Mouse (Mus musculus): ENCODE results near the gene Hist2h2ac.
"Not testable (repeated sequence)": the region's sequence is repeated elsewhere in the genome, so short reads cannot be mapped to it uniquely, and the experiment has no call there.

The Hist2h2ac gene

DNA sequence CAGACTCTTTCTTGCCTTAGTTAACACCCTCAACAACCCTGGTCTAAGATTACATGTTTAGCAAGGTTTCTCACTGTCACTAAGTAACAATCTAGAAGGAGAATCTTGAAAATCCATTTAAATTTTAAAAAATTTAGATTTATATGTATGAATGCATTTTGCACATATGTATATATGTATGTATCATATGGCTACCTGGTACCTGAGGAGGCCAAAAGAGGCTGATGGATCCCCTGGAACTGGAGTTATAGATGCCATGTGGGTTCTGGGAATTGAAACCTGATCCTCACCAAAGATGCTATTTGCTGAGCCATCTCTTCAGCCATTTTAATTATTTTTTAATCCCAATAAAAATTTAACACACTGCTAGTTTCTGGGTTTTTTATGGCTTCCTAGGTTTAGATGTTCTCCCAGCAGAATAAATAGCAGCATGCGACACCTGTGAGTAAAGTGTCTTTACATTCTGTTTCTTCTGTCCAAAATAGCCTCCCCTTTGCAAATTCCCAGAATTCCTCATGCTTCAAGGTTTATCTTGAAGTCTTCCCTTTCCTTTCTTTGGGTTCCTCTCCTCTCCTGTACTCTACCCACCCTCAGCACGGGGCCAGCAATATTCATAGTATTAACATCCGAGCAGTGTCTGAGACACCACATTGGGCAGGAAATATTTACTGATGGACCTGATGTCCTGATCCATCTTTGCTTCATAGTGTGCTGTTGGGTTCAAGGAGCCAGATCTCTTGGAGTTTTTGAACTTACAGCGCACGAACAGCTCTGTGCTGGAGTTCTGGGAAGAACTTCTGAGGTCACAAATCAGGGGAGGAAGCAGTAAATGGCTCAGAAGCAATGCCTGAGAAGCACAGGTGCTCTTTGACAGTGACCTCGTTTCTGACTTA, 27.7 kb upstream of the Hist2h2ac start:
- no peak for DNase-seq

DNA sequence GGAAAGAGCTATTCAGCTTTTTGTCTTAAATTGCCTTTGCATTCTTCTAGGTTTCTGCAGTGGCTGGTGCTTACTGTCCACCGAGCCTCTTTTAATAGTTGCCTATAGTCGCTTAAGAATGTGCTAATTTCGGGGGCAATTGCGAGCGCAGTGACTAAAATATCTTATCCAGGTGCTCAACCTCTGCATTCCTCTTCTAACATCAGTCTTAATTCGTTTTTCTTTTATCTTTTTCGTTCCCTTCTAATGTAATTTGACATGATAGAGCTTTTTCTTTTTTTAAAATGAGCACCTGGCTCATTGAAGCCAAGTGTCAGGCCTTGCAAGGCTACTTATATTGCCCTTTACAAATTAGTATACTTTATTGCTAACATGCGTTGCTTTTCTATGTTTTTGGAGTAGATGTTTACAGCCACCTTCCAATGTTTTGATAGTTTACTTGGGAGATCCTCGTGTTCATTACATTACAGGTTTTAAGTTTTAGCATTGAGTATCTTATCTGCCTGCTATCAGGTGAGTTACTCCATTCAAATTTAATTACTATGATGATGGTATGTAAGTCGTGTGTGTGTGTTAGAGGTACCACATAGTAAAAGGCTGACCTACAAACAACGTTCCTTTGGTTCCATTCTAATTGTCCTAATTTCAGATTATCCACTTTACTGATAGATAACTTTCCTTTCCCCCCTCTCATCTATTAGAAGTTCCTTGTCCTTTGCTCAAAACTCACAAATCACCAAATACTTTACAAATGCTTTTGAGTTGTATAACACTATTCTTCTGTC, 26.9 kb upstream of the Hist2h2ac start:
- no peak for DNase-seq

DNA sequence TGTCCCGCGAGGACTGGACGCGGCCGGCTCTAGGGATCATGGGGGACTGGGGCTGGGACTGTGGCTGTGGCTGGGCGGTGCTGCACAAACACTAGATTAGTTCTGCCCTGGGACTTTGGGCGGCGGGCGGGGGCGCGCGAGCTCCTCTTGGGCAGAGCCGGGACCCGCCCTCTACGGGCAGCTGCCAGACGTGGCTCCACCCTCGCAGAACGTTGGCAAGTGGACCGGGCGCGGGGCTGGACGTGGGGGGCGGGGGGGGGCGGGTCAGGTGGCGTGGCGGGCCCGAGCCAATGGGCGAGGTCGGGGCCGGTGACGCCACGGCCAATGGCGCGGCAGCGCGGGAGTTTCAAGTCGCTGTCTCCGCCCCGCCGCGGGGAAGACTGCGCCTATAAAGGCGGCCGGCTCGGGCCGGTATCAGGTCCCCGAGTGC, 25.8 kb upstream of the Hist2h2ac start, which contains the start of gene Hist2h3c1:
TSS of gene Hist2h3c1 (plus strand) at position 259 of the 430 bp plus-strand sequence.
- not testable (repeated sequence) for DNase-seq

- not testable (repeated sequence) for DNase-seq
These were observed 25.3 kb upstream of the Hist2h2ac start for GRCm38 (mm10) chr3:96246018-96246417.

DNA sequence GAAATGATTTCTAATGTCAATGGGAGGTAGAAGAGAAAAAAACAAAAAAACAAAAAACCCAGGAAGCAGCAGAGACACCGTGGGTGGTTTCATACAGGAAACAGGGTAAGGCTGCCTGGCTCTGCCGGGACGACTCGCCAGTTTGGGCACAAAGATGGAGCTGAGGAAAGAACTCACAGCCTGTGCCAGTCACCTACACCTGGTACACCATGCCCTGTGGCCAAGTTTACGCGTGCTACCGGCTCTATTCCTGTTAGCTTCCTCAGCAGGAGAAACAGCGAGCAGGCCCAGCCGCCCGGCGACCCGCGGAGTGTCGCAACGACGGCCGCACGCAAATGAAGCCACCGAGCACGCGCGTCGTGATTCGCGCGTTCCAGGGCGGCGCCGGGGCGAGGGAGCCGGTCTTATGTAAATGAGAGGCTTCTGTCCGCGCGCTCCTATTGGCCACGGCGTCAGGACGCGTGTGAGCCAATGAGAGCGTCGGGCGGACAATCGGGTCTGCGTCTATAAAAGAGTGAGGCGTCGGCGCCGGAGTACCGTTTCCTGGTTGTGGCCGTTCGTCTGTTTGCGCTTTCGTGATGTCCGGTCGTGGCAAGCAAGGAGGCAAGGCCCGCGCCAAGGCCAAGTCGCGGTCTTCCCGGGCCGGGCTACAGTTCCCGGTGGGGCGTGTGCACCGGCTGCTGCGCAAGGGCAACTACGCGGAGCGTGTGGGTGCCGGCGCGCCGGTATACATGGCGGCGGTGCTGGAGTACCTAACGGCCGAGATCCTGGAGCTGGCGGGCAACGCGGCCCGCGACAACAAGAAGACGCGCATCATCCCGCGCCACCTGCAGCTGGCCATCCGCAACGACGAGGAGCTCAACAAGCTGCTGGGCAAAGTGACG, 24.6 kb upstream of the Hist2h2ac start, which contains the start of gene Hist2h2aa1:
TSS of gene Hist2h2aa1 (plus strand) at position 495 of the 884 bp plus-strand sequence.
- peak; percentile 89 for DNase-seq

- DNase-seq, result peak; percentile 15
These were observed 23.4 kb upstream of the Hist2h2ac start for GRCm38 (mm10) chr3:96243921-96244572.

- DNase-seq, result no peak
These were observed 20.1 kb upstream of the Hist2h2ac start for GRCm38 (mm10) chr3:96240799-96241197.

- peak; percentile 98 for DNase-seq
These were observed 19.5 kb upstream of the Hist2h2ac start, which contains the start of gene Hist2h2aa2 for GRCm38 (mm10) chr3:96239949-96240798. TSS of gene Hist2h2aa2 (minus strand) at chr3:96240276.

DNA sequence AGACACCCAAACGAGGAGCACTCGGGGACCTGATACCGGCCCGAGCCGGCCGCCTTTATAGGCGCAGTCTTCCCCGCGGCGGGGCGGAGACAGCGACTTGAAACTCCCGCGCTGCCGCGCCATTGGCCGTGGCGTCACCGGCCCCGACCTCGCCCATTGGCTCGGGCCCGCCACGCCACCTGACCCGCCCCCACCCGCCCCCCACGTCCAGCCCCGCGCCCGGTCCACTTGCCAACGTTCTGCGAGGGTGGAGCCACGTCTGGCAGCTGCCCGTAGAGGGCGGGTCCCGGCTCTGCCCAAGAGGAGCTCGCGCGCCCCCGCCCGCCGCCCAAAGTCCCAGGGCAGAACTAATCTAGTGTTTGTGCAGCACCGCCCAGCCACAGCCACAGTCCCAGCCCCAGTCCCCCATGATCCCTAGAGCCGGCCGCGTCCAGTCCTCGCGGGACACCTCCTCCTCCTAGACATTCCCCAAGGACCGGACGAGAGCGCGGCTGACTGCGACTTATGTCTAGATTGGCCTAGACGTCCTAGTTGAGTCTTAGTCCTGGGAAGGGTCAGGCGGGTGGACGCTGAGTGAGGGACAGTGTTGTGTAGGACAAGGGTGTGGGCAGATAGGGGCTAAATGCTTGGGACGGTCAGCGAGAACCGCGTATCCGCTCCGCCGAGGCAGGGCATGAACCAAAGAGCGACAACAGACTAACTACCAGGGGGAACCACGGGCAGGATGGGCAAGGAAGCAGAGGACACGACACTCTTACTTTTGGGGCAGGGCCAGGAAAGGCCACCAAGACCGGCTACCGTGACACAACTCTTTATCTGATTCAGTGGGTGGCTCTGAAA, 18.5 kb upstream of the Hist2h2ac start, which contains the start of gene Hist2h3c2:
TSS of gene Hist2h3c2 (minus strand) at position 174 of the 840 bp plus-strand sequence.
- DNase-seq, result peak; percentile 53

GRCm38 (mm10) chr3:96237904-96238511, 17.3 kb upstream of the Hist2h2ac start:
- no peak for DNase-seq

GRCm38 (mm10) chr3:96237335-96237903, 16.7 kb upstream of the Hist2h2ac start:
- DNase-seq, result no peak

DNA sequence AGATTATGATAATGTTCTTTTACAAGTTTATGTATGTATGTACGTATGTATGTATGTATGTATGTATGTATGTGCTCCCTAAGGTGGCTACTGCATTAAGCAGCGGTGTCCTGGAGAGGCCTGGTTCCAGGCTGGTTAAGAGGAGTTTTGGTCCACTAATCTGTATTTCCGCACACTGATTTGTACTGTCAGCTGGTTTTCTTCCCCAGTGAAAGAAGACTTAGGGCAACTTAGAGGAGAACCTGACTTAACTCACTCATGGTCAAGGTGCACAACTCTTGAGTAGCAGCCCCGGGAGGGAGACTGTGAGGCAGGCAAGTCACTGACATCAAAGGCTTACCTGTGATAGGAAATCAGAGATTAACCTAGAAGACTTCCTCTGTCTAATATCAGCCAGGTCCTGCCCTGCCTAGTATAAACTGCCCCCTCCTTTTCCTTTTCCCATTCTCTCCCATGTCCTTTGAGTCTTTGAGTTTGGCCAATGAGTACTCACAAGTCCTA, 16.2 kb upstream of the Hist2h2ac start:
- DNase-seq, result no peak

GRCm38 (mm10) chr3:96235836-96236235, 15.2 kb upstream of the Hist2h2ac start:
- DNase-seq, result no peak

DNA sequence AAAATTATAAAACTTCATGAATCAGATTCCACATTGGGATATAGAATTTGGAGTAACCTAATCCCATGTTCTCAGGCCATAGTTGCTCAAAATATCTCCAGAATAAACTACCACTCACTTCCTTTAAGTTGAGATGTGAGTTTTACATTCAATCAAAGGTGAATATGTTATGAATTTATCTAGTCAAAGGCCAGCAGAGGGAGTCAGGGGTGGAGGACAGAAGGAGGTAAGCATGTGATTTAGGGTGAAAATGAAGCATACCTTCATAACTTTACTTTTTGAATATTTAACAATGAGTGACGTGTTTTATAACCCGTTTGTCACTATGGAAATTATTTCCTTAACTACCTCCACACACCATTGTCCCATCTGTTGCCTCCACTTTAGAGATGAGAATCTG, 14.2 kb upstream of the Hist2h2ac start:
- DNase-seq, result no peak

- DNase-seq, result no peak
These were observed 11.1 kb upstream of the Hist2h2ac start for GRCm38 (mm10) chr3:96231758-96232120.

DNA sequence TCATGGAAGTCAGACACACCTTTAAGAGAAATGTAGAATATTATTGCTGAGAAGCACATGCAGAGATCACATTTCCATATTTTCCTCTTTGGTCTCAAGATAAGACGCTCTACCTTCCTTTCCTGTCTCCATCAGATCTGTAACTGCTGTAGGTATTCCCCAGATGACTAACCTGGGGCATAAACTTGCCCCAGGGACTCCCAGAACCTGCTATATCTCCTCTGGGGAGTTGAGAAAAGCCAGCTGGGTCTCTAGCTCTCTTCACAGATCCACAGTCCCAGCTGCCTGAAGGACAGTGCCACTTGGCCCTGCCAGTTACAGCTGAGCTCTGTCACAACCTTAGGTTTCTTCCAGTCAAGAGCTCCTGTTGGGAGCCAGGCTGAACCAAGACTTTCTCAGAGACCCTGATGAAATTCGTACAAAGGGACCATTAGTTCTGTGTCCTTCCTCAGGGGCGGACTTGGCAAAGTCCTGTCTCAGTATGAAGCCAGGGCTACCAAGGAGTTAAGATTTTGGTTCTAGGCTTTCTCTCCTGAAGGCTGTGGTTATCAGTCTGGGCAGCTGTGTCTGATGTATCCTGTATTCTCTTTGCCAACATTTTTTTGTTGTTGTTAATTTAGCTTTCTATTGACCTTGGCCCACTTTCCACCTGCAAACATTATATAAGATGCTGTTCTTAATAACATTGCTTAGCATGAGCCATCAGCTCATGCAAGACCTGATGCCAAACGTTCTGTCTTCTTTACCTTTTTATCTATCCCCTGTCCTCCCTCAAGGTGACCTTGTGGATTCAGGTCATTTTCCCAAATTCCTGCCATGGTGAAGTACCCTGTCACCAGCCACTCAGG, 10.5 kb upstream of the Hist2h2ac start:
- DNase-seq, result no peak

DNA sequence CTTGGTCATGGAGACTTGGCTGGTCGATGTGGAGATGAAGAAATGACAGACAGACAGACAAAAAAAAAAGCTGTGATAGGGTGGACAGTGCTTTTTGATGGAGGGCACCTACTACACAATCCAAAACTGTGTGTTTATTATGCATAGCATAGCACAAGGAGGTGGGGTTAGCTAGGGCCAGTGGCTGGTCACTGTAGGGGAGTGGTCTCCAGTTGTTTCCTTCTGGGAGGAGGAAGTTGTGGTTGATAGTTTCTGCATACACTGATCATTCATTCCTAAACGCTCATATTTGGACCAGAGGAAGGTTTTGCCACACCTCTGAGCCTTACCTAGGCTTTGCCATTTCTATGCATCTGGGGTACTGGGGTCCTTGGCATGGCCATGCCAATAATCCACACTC, 9.7 kb upstream of the Hist2h2ac start:
- no peak for DNase-seq

GRCm38 (mm10) chr3:96228828-96229227, 8.1 kb upstream of the Hist2h2ac start:
- no peak for DNase-seq
